Mouse (Mus musculus) stomach, embryonic 15.5 days (tissue): Measurements from ENCODE around the gene Zfp513. TPM values are rescaled to one million over a fixed set of nuclear protein-coding genes. Genes with fewer than 3 reads are reported as not detected.

Source experiments
- ATAC-seq: fragments of 200-750 bp; cut with Nextera tagmentation; 2 replicates; pipeline ENCODE4 v1.8.0; 2017; ENCODE audit warnings: low read depth, moderate number of reproducible peaks, moderate TSS enrichment; ENCODE audit not compliant: insufficient read depth, low FRiP score
- H3K27ac ChIP-seq: fragments of 300-500 bp; sonication (generic); 2 replicates; pipeline ENCODE4 v1.5.1; 2015; ENCODE audit warnings: mild to moderate bottlenecking, inconsistent platforms
- H3K27me3 ChIP-seq: fragments of 300-500 bp; sonication (generic); replicated peaks from 2 replicates; pipeline ENCODE4 v1.6.1; 2015; ENCODE audit warnings: inconsistent platforms
- H3K36me3 ChIP-seq: fragments of 300-500 bp; sonication (generic); 2 replicates; pipeline ENCODE4 v1.6.1; 2015; ENCODE audit warnings: inconsistent platforms
- H3K4me1 ChIP-seq: fragments of 300-500 bp; sonication (generic); 2 replicates; pipeline ENCODE4 v1.6.1; 2015; ENCODE audit warnings: inconsistent platforms
- H3K4me2 ChIP-seq: fragments of 300-500 bp; sonication (generic); 2 replicates; pipeline ENCODE4 v1.6.1; 2015; ENCODE audit warnings: mild to moderate bottlenecking, inconsistent platforms
- H3K4me3 ChIP-seq: fragments of 300-500 bp; sonication (generic); replicated peaks from 2 replicates; pipeline ENCODE4 v1.5.1; 2015; ENCODE audit warnings: inconsistent platforms
- H3K9ac ChIP-seq: fragments of 300-500 bp; sonication (generic); 2 replicates; pipeline ENCODE4 v1.6.1; 2015; ENCODE audit warnings: inconsistent platforms
- H3K9me3 ChIP-seq: fragments of 300-500 bp; sonication (generic); 2 replicates; pipeline ENCODE4 v1.6.1; 2016; ENCODE audit warnings: inconsistent platforms
- WGBS: fragments of 180-500 bp; shearing (Covaris S2); methylation state at CpG from one replicate; pipeline ENCODE4 v1.1.7; 2015; 5-methylcytosine and 5-hydroxymethylcytosine counted together
- polyA plus RNA-seq: library from polyadenylated mRNA; unstranded; fragments of >200 nt; fragmentation: Nextera tagmentation; extraction: Ambion mirVana; gene quantifications from 2 replicates; pipeline ENCODE4 v1.2.1, GENCODE M21; 2015

Zfp513 gene
- polyA plus RNA-seq, 1 experiment from 2014 or later = 8.6 TPM

DNA sequence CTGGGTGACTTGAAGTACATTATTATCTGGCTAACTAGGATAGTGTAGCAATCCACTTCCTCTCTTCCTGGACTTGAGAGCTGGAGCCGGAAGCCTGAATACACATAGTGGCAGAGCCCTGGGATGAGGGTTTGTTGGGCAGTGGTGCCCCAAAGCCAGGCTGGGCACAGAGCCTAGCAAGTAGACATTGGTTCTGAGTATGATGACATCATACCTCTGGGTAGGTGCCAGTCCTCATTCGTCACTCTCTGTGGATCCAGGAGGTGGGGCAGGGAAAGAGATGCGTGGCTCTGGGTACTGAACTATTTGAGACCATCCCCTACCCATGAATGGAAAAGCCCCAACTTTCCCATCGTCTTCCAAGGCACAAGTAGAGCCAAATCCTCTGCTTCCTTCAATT, 52.3 kb downstream of the Zfp513 start:
- no peak overlapping the region for H3K9ac ChIP-seq
- ATAC-seq = no peak
- no peak overlapping the region for H3K4me3 ChIP-seq
- H3K4me2 ChIP-seq = no peak overlapping the region
- no peak overlapping the region for H3K27ac ChIP-seq
- WGBS = 84% methylated on average over 4 of the region's 4 CpGs
- H3K27me3 ChIP-seq = no peaks in the 10 kb centered on the region
- H3K36me3 ChIP-seq = 0 out of 2 replicates have a peak, but pooled peaks cover 4% of the 10 kb centered on the region
- no peaks in the 10 kb centered on the region for H3K9me3 ChIP-seq
- peaks cover 10% of the 10 kb centered on the region; the same call in 1 of the 2 replicates for H3K4me1 ChIP-seq

Other genes with a start within 250 kb of the Zfp513 start
- gene Preb, start 241.9 kb downstream of the Zfp513 start, polyA plus RNA-seq = 135 and 147 TPM in 2 replicates
- gene Tcf23, start 233.6 kb downstream of the Zfp513 start, polyA plus RNA-seq = 0.74 and 1.0 TPM in 2 replicates
- 151 and 157 TPM in 2 replicates for gene Atraid, start 154.0 kb downstream of the Zfp513 start, polyA plus RNA-seq
- gene Slc5a6, start 153.4 kb downstream of the Zfp513 start, polyA plus RNA-seq = 8.9 and 10.4 TPM in 2 replicates
- 23.0 and 26.7 TPM in 2 replicates for gene Cad, start 147.5 kb downstream of the Zfp513 start, polyA plus RNA-seq
- gene Dnajc5g, start 96.0 kb downstream of the Zfp513 start, polyA plus RNA-seq = not detected in 2 replicates
- 0.26 and 0.37 TPM in 2 replicates for gene Slc30a3, start 94.1 kb downstream of the Zfp513 start, polyA plus RNA-seq
- 0.62 TPM in 1 of 2 replicates, not detected in the other for gene Trim54, start 85.6 kb downstream of the Zfp513 start, polyA plus RNA-seq
- not detected in 2 replicates for gene Ucn, start 63.5 kb downstream of the Zfp513 start, polyA plus RNA-seq
- gene Mpv17, start 48.1 kb downstream of the Zfp513 start, polyA plus RNA-seq = 58.8 and 63.0 TPM in 2 replicates
- gene Gm29609, start 22.4 kb downstream of the Zfp513 start, polyA plus RNA-seq = 0.68 and 1.8 TPM in 2 replicates
- 53.4 and 69.6 TPM in 2 replicates for gene Gtf3c2, start 22.2 kb downstream of the Zfp513 start, polyA plus RNA-seq
- 115 and 132 TPM in 2 replicates for gene Snx17, start 9.1 kb downstream of the Zfp513 start, polyA plus RNA-seq
- 60.3 and 68.3 TPM in 2 replicates for gene Eif2b4, start 8.9 kb downstream of the Zfp513 start, polyA plus RNA-seq
- gene Ppm1g, start 18.4 kb upstream of the Zfp513 start, polyA plus RNA-seq = 124 and 125 TPM in 2 replicates
- gene Nrbp1, start 38.6 kb upstream of the Zfp513 start, polyA plus RNA-seq = 140 and 141 TPM in 2 replicates
- gene Gm9970, start 38.9 kb upstream of the Zfp513 start, polyA plus RNA-seq = 0.44 and 0.53 TPM in 2 replicates
- 65.4 and 66.6 TPM in 2 replicates for gene Krtcap3, start 49.4 kb upstream of the Zfp513 start, polyA plus RNA-seq
- gene Ift172, start 88.8 kb upstream of the Zfp513 start, polyA plus RNA-seq = 27.2 and 31.1 TPM in 2 replicates
- gene Fndc4, start 93.8 kb upstream of the Zfp513 start, polyA plus RNA-seq = 38.3 and 38.6 TPM in 2 replicates
- 0.86 and 1.4 TPM in 2 replicates for gene Gckr, start 95.1 kb upstream of the Zfp513 start, polyA plus RNA-seq